Mouse (Mus musculus) liver, adult 2 months (tissue): ENCODE data around the gene Slc27a2.

Experiments used
- CTCF ChIP-seq: fragments of 200-500 bp; IDR thresholded peaks from 2 replicates; pipeline ENCODE4 v1.5.1; 2011; ENCODE audit warnings: low read depth, low read length, control low read depth
- POLR2A ChIP-seq: fragments of 200-500 bp; IDR thresholded peaks from 2 replicates; pipeline ENCODE4 v1.6.1; 2011; ENCODE audit warnings: low read length, control low read depth; ENCODE audit not compliant: insufficient read depth; ENCODE audit errors: extremely low read depth

DNA sequence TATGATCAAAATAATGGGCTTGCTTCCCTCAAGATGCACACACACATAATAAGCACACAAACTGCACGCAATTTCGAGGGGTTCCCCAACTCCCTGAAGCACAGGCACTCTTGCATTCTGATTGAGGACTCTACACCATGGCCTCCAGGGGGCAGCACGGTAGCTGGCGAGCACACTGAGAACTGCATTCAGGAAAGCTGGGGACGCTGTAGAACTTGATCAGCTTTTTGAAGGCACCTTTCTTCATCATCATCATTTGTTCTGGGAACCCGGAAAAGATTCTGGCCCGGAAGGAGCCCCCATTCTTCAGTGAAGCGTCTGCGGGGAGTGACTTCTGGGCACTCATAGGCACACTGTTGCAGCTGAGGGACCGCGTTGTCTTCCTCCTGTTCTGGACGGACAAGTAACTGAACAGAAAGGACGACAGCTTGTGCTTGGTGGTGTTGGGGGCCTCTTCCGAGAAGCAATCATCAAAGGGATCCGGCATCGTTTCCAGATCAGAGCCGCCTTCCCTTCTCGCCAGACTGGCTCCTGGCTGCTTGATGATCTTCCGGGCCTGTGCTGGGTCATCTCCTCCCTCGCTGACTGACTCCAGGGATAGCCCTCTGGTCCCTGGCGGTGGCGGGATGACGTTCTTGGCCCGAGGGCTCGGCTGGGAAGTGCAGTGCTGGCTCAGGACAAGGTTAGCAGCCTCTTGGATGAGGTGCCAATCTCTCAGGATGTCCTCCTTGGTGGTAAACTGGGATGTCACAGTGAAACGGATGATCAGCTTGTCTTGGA, 41.8 kb downstream of the Slc27a2 start:
- TF ChIP-seq CTCF (peak; percentile 87), POLR2A (no peak)
